Mouse (Mus musculus) lung, postnatal 0 days (tissue): ENCODE results near the gene Lhb.

Source experiments
- CTCF ChIP-seq: IDR thresholded peaks from 2 replicates; pipeline ENCODE4 v1.5.1; 2016; ENCODE audit warnings: antibody characterized with exemption, mild to moderate bottlenecking
- EP300 ChIP-seq: IDR thresholded peaks from 2 replicates; pipeline ENCODE4 v1.6.1; 2016; ENCODE audit warnings: antibody characterized with exemption, mild to moderate bottlenecking, control low read depth

DNA sequence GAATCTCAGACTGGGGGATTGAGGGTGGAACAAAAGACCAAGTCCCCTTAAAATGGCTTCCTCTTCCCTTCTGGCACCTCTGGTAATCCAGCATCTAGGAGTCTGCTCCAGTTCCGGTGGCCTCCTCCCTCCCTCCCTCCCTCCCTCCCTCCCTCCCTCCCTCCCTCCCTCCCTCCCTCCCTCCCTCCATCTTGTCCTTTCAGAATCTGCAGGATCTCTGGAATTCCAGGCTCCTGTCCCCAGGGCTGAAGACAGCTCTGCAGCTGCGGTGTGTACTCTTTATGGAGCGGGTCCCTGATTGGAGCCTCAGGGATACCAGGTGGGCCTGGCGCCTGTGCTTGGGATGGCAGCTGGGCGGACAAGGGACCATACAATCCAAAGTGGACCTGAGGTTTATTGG is 40.7 kb downstream of the Lhb start:
- TF ChIP-seq CTCF, result no peak
- TF ChIP-seq EP300, result no peak
